Mouse (Mus musculus) testis, adult 2 months (tissue): ENCODE data around the gene Klf9. TPM values are rescaled to one million over a fixed set of nuclear protein-coding genes. Genes with fewer than 3 reads are reported as not detected.
A peak's percentile ranks its signal among the peaks of the same experiment; 100 is the strongest.

Experiments
- H3K27ac ChIP-seq: fragments of 200-500 bp; 2 replicates; pipeline ENCODE4 v1.5.1; 2012; ENCODE audit warnings: low read depth, low read length; ENCODE audit not compliant: control insufficient read depth, insufficient read depth
- H3K27me3 ChIP-seq: fragments of 200-500 bp; 2 replicates; pipeline ENCODE4 v1.6.1; 2012; ENCODE audit warnings: mild to moderate bottlenecking, low read length, moderate library complexity; ENCODE audit not compliant: control insufficient read depth, insufficient read depth
- H3K36me3 ChIP-seq: fragments of 200-500 bp; 2 replicates; pipeline ENCODE4 v1.6.1; 2012; ENCODE audit warnings: mild to moderate bottlenecking, low read length; ENCODE audit not compliant: control insufficient read depth, insufficient read depth
- H3K4me1 ChIP-seq: fragments of 200-500 bp; 2 replicates; pipeline ENCODE4 v1.6.1; 2012; ENCODE audit warnings: low read length; ENCODE audit not compliant: control insufficient read depth, insufficient read depth
- H3K4me3 ChIP-seq: fragments of 200-500 bp; 2 replicates; pipeline ENCODE4 v1.5.1; 2012; ENCODE audit warnings: low read depth, mild to moderate bottlenecking, low read length, moderate library complexity, mixed read lengths; ENCODE audit not compliant: control insufficient read depth
- CTCF ChIP-seq: fragments of 200-500 bp; IDR thresholded peaks from 2 replicates; pipeline ENCODE4 v1.5.1; 2012; ENCODE audit warnings: low read depth, mild to moderate bottlenecking, inconsistent platforms, low read length, moderate library complexity; ENCODE audit not compliant: control insufficient read depth, insufficient read depth, insufficient replicate concordance
- POLR2A ChIP-seq: fragments of 200-500 bp; IDR thresholded peaks from 2 replicates; pipeline ENCODE4 v1.6.1; 2012; ENCODE audit warnings: low read depth, mild to moderate bottlenecking, inconsistent platforms, low read length, moderate library complexity; ENCODE audit not compliant: control insufficient read depth
- polyA plus RNA-seq: library from polyadenylated mRNA; depleted of rRNA; stranded (reverse); fragments of >200 nt; gene quantifications from 2 replicates; pipeline ENCODE4 v1.2.3, GENCODE M21; 2012

Gene Klf9
- polyA plus RNA-seq, 1 experiment, result 19.7 TPM

DNA sequence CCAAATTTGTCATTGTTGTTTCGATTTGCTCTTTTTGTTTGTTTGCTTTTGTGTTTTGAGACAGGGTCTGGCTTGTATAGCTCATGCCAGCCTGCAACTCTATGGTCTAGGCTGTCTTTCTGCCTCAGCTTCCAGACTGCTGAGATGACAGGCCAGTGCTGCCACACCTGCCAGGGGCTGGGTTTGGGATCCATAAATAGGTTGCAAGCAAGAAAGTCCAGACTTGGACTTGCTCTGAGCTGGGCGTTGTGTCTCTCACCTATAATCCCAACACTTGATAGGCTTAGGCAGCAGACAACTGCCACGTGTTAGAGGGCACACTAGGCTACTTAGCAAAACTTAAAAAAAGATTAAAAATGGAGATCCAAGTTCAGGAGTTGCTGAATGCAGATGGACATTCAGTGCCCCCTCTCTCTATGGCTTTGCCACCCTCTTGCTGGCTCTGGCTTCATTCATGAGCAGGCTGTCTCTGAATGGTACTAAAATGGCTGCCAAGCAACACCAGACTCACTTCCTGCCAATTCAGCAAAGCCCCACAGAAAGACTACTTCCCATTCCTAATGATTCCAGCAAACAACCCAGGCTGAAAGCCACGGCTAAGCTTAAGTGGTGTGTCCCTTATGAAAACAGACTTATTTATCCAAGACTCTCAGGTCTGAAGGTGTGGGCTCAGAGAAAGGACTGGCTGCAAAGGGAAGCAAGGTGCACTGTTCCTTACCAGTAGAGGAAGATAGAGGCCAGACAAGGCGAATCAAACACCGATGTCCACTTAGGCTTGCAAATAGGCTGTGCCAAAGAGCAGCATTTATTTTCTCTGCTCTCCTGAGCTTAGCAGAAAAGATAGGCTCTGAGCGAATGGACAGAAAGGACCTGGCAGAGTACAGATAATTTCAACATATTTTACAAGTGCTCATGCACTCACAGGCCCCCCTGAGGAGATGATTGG, 8.7 kb downstream of the Klf9 start:
- Histone ChIP-seq H3K4me3 (no peak overlapping the region), H3K4me1 (peaks cover 36% of the 10 kb centered on the region), H3K27ac (no peak overlapping the region), H3K36me3 (no peaks in the 10 kb centered on the region), H3K27me3 (no peaks in the 10 kb centered on the region)
- TF ChIP-seq POLR2A, result no peak

GRCm38 (mm10) chr19:23150556-23151265, 9.7 kb downstream of the Klf9 start:
- Histone ChIP-seq H3K4me3 (no peak overlapping the region), H3K4me1 (peaks cover 34% of the 10 kb centered on the region)
- TF ChIP-seq POLR2A (no peak), CTCF (no peak)

DNA sequence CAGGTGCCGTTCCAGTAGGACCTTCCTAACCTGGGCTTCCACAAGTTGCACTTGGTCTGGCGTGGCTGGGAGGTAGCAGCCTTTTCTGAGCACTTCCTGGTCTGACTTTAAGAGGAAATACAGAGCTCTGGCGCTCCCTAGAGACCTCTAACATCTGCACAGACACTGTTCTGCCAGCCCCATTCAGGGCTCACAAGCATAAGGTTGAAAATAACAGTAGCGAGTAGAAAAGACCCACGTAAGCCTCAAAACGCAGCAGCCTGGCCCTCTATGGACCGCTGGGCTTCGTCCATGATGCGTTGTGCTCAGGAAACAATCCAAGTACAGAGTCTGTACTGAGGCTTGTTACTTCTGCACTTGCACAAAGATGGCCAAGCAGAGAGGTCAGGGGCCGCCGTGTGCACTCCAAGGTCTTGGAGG, 10.6 kb downstream of the Klf9 start:
- peak overlapping the region; percentile 2 for H3K4me3 ChIP-seq
- peak overlapping the region; percentile 54; the same call in 1 of the 2 replicates for H3K27ac ChIP-seq

More at GRCm38 (mm10) chr19:23150556-23151265, 9.7 kb downstream of the Klf9 start:
- H3K27me3 ChIP-seq, result no peaks in the 10 kb centered on the region
- no peaks in the 10 kb centered on the region for H3K36me3 ChIP-seq
- H3K27ac ChIP-seq, result no peak overlapping the region

DNA sequence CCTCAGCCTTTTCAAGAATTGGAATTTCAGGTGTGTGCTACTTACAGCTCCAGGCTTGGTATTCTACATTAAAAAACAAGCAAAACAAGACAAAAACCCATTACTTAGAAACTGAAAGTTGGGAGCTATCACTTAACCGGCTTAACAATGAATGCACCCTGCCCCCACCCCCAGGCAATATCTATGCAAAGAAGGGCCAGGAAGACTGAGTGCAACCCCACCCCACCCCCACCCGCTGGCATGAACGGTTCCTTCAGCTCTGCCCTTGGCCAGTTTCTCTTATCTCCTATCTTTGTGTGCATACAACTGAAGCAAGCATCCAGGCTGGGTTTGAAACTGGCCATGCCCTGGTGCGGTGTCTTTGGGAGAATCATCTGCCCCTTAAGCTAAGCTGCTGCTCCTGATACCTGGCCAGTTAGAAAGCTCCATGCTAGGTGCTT, 11.2 kb downstream of the Klf9 start:
- peak overlapping the region; percentile 65 for H3K4me3 ChIP-seq
- no peak overlapping the region for H3K27ac ChIP-seq
- TF ChIP-seq POLR2A (no peak), CTCF (no peak)
- H3K4me1 ChIP-seq, result peaks cover 29% of the 10 kb centered on the region
- H3K36me3 ChIP-seq, result no peaks in the 10 kb centered on the region
- no peaks in the 10 kb centered on the region for H3K27me3 ChIP-seq

More for the DNA sequence above, 10.6 kb downstream of the Klf9 start:
- TF ChIP-seq CTCF, result no peak
- TF ChIP-seq POLR2A, result no peak
- Histone ChIP-seq H3K27me3 (no peaks in the 10 kb centered on the region), H3K4me1 (peaks cover 29% of the 10 kb centered on the region), H3K36me3 (no peaks in the 10 kb centered on the region)

- no peak for TF ChIP-seq POLR2A
- no peak for TF ChIP-seq CTCF
- peak overlapping the region; percentile 15; the same call in 1 of the 2 replicates for H3K27ac ChIP-seq
- no peaks in the 10 kb centered on the region for H3K27me3 ChIP-seq
- H3K4me1 ChIP-seq, result peaks cover 27% of the 10 kb centered on the region
- peak overlapping the region; percentile 71 for H3K4me3 ChIP-seq
- no peaks in the 10 kb centered on the region for H3K36me3 ChIP-seq
Measured at GRCm38 (mm10) chr19:23152771-23153605, 12.0 kb downstream of the Klf9 start.

GRCm38 (mm10) chr19:23153606-23154127, 12.6 kb downstream of the Klf9 start:
- TF ChIP-seq POLR2A (no peak), CTCF (no peak)
- Histone ChIP-seq H3K4me1 (peaks cover 23% of the 10 kb centered on the region), H3K27me3 (no peaks in the 10 kb centered on the region), H3K27ac (no peak overlapping the region), H3K36me3 (no peaks in the 10 kb centered on the region), H3K4me3 (peak overlapping the region; percentile 71)
